Mouse (Mus musculus) frontal cortex, postnatal 25 days (tissue): ENCODE measurements around the gene B3gnt6.

Source experiments
- DNase-seq, 2 experiments: peaks; one replicate each; pipeline ENCODE4 v3.0.0; 2022; ENCODE audit warnings: low spot score in 2 of 2

The B3gnt6 gene

GRCm38 (mm10) chr7:98149802-98150201 is 49.5 kb downstream of the B3gnt6 start:
- no peak for DNase-seq

GRCm38 (mm10) chr7:98148721-98149407 is 50.4 kb downstream of the B3gnt6 start:
- no peak for DNase-seq

GRCm38 (mm10) chr7:98147766-98148165 is 51.5 kb downstream of the B3gnt6 start:
- no peak for DNase-seq

- no peak for DNase-seq
These were observed 52.8 kb downstream of the B3gnt6 start for GRCm38 (mm10) chr7:98146447-98146845.

- DNase-seq, result no peak
These were observed 53.3 kb downstream of the B3gnt6 start for GRCm38 (mm10) chr7:98145842-98146446.

GRCm38 (mm10) chr7:98145402-98145801 is 53.9 kb downstream of the B3gnt6 start, which contains the start of gene Omp:
Omp (minus strand) TSS chr7:98145502.
- no peak for DNase-seq

GRCm38 (mm10) chr7:98142648-98143047 is 56.6 kb downstream of the B3gnt6 start:
- DNase-seq, result no peak
